Mouse (Mus musculus) midbrain, embryonic 10.5 days (tissue): ENCODE measurements around the gene Tmem53. TPM values are rescaled to one million over a fixed set of nuclear protein-coding genes. Genes with fewer than 3 reads are reported as not detected.

Experiments used
- DNase-seq: peaks from one replicate; pipeline ENCODE4 v3.0.0-alpha.2; 2017; ENCODE audit warnings: low spot score
- H3K27ac ChIP-seq: fragments of 300-500 bp; sonication (generic); replicated peaks from 2 replicates; pipeline ENCODE4 v1.5.1; 2016; ENCODE audit warnings: mild to moderate bottlenecking
- H3K27me3 ChIP-seq: fragments of 300-500 bp; sonication (generic); 2 replicates; pipeline ENCODE4 v1.6.1; 2016; ENCODE audit warnings: low read depth, mild to moderate bottlenecking; ENCODE audit not compliant: poor library complexity, severe bottlenecking
- H3K36me3 ChIP-seq: fragments of 300-500 bp; sonication (generic); 2 replicates; pipeline ENCODE4 v1.6.1; 2016; ENCODE audit warnings: mild to moderate bottlenecking, moderate library complexity
- H3K4me1 ChIP-seq: fragments of 300-500 bp; sonication (generic); 2 replicates; pipeline ENCODE4 v1.6.1; 2016
- H3K4me3 ChIP-seq: fragments of 300-500 bp; sonication (generic); 2 replicates; pipeline ENCODE4 v1.5.1; 2016; ENCODE audit warnings: mild to moderate bottlenecking, moderate library complexity
- H3K9me3 ChIP-seq: fragments of 300-500 bp; sonication (generic); replicated peaks from 2 replicates; pipeline ENCODE4 v1.6.1; 2016; ENCODE audit warnings: mild to moderate bottlenecking
- WGBS: fragments of 180-500 bp; shearing (Covaris S2); methylation state at CpG from one replicate; pipeline ENCODE4 v1.1.7; 2016; 5-methylcytosine and 5-hydroxymethylcytosine counted together
- polyA plus RNA-seq: library from polyadenylated mRNA; unstranded; fragments of >200 nt; fragmentation: Nextera tagmentation; extraction: Ambion mirVana; gene quantifications from 2 replicates; pipeline ENCODE4 v1.2.1, GENCODE M21; 2016

Gene Tmem53
- polyA plus RNA-seq, 1 experiment from 2014 or later: 8.2 TPM

GRCm38 (mm10) chr4:117224122-117224521 lies 27.6 kb upstream of the Tmem53 start:
- H3K27me3 ChIP-seq: no peaks in the 10 kb centered on the region
- no peak overlapping the region for H3K4me3 ChIP-seq
- DNase-seq: no peak
- H3K4me1 ChIP-seq: no peaks in the 10 kb centered on the region
- no peak overlapping the region for H3K27ac ChIP-seq
- H3K36me3 ChIP-seq: no peaks in the 10 kb centered on the region
- H3K9me3 ChIP-seq: no peaks in the 10 kb centered on the region
- WGBS: 84% methylated on average over 8 of the region's 8 CpGs

DNA sequence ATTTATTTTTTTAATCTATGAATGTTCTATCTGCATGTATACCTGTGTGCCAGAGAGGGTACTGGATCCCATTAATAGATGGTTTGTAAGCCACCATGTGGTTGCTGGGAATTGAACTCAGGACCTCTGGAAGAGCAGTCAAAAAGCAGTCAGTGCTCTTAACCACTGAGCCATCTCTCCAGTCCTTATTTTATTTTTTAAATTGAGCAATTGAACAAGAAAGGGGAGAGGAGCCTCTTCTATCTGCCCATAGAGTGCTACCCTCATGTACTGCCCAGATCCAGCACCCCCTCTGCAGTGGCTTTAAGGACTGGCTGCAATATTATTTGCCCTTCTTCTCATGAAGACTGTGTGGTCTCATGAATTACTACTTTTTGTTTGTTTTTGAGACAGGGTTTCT lies 26.5 kb upstream of the Tmem53 start:
- DNase-seq: no peak
- H3K4me1 ChIP-seq: 0 out of 2 replicates have a peak, but pooled peaks cover 3% of the 10 kb centered on the region
- H3K36me3 ChIP-seq: no peaks in the 10 kb centered on the region
- no peak overlapping the region for H3K27ac ChIP-seq
- H3K4me3 ChIP-seq: no peak overlapping the region
- no peaks in the 10 kb centered on the region for H3K9me3 ChIP-seq
- H3K27me3 ChIP-seq: no peaks in the 10 kb centered on the region; the same call in 1 of the 2 replicates

DNA sequence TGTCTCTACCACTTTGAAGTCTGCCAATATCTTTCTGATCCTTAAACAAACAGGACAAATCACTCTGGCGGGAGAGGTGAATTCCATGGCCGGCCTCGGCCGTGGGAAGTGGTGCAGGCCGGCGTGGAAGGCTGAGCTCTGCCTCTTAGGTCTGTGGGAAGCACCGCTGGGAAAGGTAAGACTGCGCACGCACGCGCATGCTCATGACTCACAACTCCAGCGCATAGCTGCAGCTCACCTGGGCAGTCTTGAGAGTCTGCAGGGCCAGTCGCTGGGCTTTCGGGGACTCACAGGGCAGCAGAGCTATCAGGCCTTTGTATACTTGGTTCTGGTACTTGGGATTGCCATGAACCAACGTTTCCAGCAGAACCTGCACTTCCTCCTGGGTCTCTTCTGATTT lies 22.2 kb upstream of the Tmem53 start:
- 76% methylated on average over 15 of the region's 15 CpGs for WGBS
- no peaks in the 10 kb centered on the region for H3K9me3 ChIP-seq
- H3K27me3 ChIP-seq: no peaks in the 10 kb centered on the region; the same call in 1 of the 2 replicates
- H3K4me3 ChIP-seq: no peak overlapping the region
- DNase-seq: no peak
- H3K4me1 ChIP-seq: 0 out of 2 replicates have a peak, but pooled peaks cover 3% of the 10 kb centered on the region
- 0 out of 2 replicates have a peak overlapping the region, but pooled peaks have one; percentile 33 for H3K27ac ChIP-seq
- H3K36me3 ChIP-seq: no peaks in the 10 kb centered on the region

GRCm38 (mm10) chr4:117230331-117230730 lies 21.4 kb upstream of the Tmem53 start:
- no peaks in the 10 kb centered on the region for H3K36me3 ChIP-seq
- no peak for DNase-seq
- WGBS: 49% methylated on average over 10 of the region's 10 CpGs
- no peak overlapping the region for H3K27ac ChIP-seq
- H3K9me3 ChIP-seq: no peaks in the 10 kb centered on the region
- H3K4me3 ChIP-seq: no peak overlapping the region
- H3K4me1 ChIP-seq: 0 out of 2 replicates have a peak, but pooled peaks cover 3% of the 10 kb centered on the region
- H3K27me3 ChIP-seq: no peaks in the 10 kb centered on the region; the same call in 1 of the 2 replicates

GRCm38 (mm10) chr4:117231208-117231607 lies 20.5 kb upstream of the Tmem53 start:
- Histone ChIP-seq H3K9me3 (no peaks in the 10 kb centered on the region), H3K4me3 (no peak overlapping the region), H3K27ac (no peak overlapping the region), H3K36me3 (no peaks in the 10 kb centered on the region), H3K4me1 (0 out of 2 replicates have a peak, but pooled peaks cover 3% of the 10 kb centered on the region), H3K27me3 (no peaks in the 10 kb centered on the region; the same call in 1 of the 2 replicates)
- no peak for DNase-seq
- WGBS: 87% methylated on average over 2 of the region's 2 CpGs

GRCm38 (mm10) chr4:117234166-117234741 lies 17.5 kb upstream of the Tmem53 start:
- H3K4me3 ChIP-seq: no peak overlapping the region
- 0 out of 2 replicates have a peak, but pooled peaks cover 3% of the 10 kb centered on the region for H3K4me1 ChIP-seq
- H3K27ac ChIP-seq: no peak overlapping the region
- no peaks in the 10 kb centered on the region for H3K9me3 ChIP-seq
- no peak for DNase-seq
- no peaks in the 10 kb centered on the region for H3K36me3 ChIP-seq
- 82% methylated on average over 7 of the region's 7 CpGs for WGBS
- H3K27me3 ChIP-seq: no peaks in the 10 kb centered on the region; the same call in 1 of the 2 replicates

DNA sequence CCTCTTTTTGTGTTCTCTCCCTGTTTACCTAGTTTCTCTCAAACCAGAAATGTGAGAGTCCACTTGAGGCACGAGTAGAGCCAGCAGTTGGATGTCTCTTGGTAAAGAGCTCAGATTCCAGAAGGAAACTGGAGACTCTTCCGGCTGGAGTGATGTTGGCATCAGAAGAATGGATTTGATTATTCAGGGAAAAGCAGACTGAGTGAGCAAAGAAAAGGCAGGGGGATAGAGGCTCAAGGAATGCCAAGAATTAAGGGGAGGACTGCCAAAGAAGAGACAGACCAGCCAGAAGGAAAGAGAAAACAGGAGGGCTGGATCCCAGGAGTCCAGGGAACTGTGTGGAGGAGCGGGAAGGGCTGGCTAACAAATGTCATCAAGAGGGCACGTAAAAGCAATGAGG lies 15.9 kb upstream of the Tmem53 start:
- no peaks in the 10 kb centered on the region for H3K4me1 ChIP-seq
- WGBS: 67% methylated on average over 4 of the region's 4 CpGs
- H3K4me3 ChIP-seq: no peak overlapping the region

GRCm38 (mm10) chr4:117239153-117239552 lies 12.6 kb upstream of the Tmem53 start:
- no peaks in the 10 kb centered on the region for H3K4me1 ChIP-seq
- WGBS: 70% methylated on average over 2 of the region's 2 CpGs
- no peak for DNase-seq
- no peaks in the 10 kb centered on the region for H3K27me3 ChIP-seq
- H3K27ac ChIP-seq: no peak overlapping the region
- H3K36me3 ChIP-seq: no peaks in the 10 kb centered on the region
- no peaks in the 10 kb centered on the region for H3K9me3 ChIP-seq
- no peak overlapping the region for H3K4me3 ChIP-seq

More for the DNA sequence above, 15.9 kb upstream of the Tmem53 start:
- Histone ChIP-seq H3K36me3 (no peaks in the 10 kb centered on the region), H3K9me3 (no peaks in the 10 kb centered on the region), H3K27ac (no peak overlapping the region), H3K27me3 (no peaks in the 10 kb centered on the region)
- DNase-seq: no peak

GRCm38 (mm10) chr4:117240867-117241266 lies 10.9 kb upstream of the Tmem53 start:
- 93% methylated on average over 6 of the region's 6 CpGs for WGBS
- Histone ChIP-seq H3K27ac (no peak overlapping the region), H3K9me3 (no peaks in the 10 kb centered on the region), H3K27me3 (no peaks in the 10 kb centered on the region), H3K4me1 (no peaks in the 10 kb centered on the region), H3K36me3 (no peaks in the 10 kb centered on the region), H3K4me3 (no peak overlapping the region)
- DNase-seq: no peak

GRCm38 (mm10) chr4:117250982-117251381 lies 769 bp upstream of the Tmem53 start:
- Histone ChIP-seq H3K4me3 (peak overlapping the region; percentile 70), H3K27ac (no peak overlapping the region), H3K4me1 (peaks cover 44% of the 10 kb centered on the region)

DNA sequence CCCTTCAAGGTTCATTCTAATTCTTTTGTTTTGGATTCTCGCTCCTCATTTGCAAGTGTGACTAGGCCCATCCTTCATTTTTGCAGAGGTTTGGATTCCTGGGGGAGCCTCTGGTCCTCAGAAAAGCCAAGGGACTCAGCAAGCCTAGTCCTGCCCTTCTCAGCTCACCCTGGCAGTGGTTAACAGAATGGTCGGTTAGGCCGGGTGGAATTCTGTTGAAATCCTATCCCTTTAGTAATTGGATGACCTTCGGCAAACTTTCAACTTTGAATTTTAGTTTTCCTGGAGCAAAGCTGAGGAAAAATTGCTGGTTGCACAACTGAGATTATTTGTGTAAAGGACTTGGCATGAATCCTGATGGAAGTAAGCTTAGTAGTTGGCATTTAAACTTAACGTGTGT lies 600 bp downstream of the Tmem53 start:
- Histone ChIP-seq H3K36me3 (no peaks in the 10 kb centered on the region), H3K27ac (peak overlapping the region; percentile 91), H3K4me1 (peaks cover 44% of the 10 kb centered on the region), H3K4me3 (peak overlapping the region; percentile 70), H3K27me3 (peaks cover 30% of the 10 kb centered on the region), H3K9me3 (no peaks in the 10 kb centered on the region)
- no peak for DNase-seq
- 28% methylated on average over 5 of the region's 5 CpGs for WGBS

More at GRCm38 (mm10) chr4:117250982-117251381, 769 bp upstream of the Tmem53 start:
- Histone ChIP-seq H3K9me3 (no peaks in the 10 kb centered on the region), H3K36me3 (no peaks in the 10 kb centered on the region), H3K27me3 (peaks cover 30% of the 10 kb centered on the region)
- no peak for DNase-seq
- WGBS: 83% methylated on average over 1 of the region's 1 CpGs

GRCm38 (mm10) chr4:117252755-117253154 lies 1.0 kb downstream of the Tmem53 start:
- no peak for DNase-seq
- Histone ChIP-seq H3K9me3 (no peaks in the 10 kb centered on the region), H3K36me3 (no peaks in the 10 kb centered on the region), H3K27ac (peak overlapping the region; percentile 91; the same call in 1 of the 2 replicates), H3K4me3 (peak overlapping the region; percentile 70), H3K4me1 (peaks cover 44% of the 10 kb centered on the region), H3K27me3 (peaks cover 30% of the 10 kb centered on the region)
- 87% methylated on average over 5 of the region's 5 CpGs for WGBS

DNA sequence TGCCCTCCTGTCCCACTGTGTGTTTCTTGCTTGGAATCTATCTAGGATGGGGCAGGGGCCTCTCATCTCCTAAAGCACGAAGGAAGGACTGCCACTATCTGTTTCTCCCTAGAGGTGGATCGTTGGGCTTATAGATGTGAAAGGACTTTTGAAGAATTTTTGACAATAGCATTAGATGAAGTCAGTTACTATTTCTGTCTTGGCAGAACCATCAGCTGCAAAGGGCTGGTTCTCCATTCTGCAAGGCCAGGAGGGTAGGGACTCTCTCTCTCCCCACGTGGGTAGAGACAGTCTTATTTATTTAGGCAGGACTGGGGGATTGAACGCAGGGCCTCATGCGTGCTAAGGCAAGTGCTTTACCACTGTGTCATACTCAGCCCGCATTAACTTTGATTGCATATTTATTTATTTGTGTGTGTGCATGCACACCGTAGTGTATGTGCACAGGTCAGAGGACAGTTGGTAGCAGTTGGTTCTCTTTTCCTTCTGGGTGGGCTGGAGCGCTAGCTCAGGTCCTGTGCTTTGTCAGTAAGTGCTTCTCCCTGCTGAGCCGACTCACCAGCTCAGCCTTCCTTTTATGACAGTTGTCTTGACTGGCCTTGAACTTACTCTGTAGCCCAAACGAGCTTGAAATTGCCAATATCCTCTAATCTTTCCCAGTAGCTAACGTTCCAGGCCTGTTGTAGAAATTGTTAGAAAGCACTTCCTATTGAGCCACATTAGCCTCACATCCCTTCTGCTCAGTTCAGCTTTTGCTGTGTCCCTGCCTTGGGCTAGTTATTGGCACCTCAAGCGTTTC lies 1.7 kb downstream of the Tmem53 start:
- peaks cover 30% of the 10 kb centered on the region for H3K27me3 ChIP-seq
- no peaks in the 10 kb centered on the region for H3K36me3 ChIP-seq
- WGBS: 73% methylated on average over 12 of the region's 12 CpGs
- no peaks in the 10 kb centered on the region for H3K9me3 ChIP-seq
- H3K4me3 ChIP-seq: no peak overlapping the region
- peaks cover 44% of the 10 kb centered on the region for H3K4me1 ChIP-seq
- no peak overlapping the region for H3K27ac ChIP-seq
- DNase-seq: no peak
